Mouse (Mus musculus) MEL (cell line): ENCODE results near the gene Gne. TPM values are rescaled to one million over a fixed set of nuclear protein-coding genes. Genes with fewer than 3 reads are reported as not detected.

Experiments used
- DNase-seq: peaks from one replicate; pipeline ENCODE4 v3.0.0; 2011; ENCODE audit warnings: low read depth, low spot score
- H3K27ac ChIP-seq: 2 replicates; pipeline ENCODE4 v1.5.1; 2012; ENCODE audit warnings: low read depth, mild to moderate bottlenecking, control low read depth, low read length, moderate library complexity; ENCODE audit not compliant: control insufficient read depth
- H3K27me3 ChIP-seq, 2 experiments: fragments of 150-350 bp in 1 of 2; sonication (generic) in 1 of 2; 2 replicates each; pipeline ENCODE4 v1.6.1; 2012; ENCODE audit warnings: low read length in 2 of 2, mild to moderate bottlenecking in 2 of 2, improper control_type of control experiment in 1 of 2, moderate library complexity in 1 of 2; ENCODE audit not compliant: insufficient read depth in 2 of 2, control insufficient read depth in 1 of 2
- H3K36me3 ChIP-seq, 2 experiments: 2 replicates each; pipeline ENCODE4 v1.6.1; 2012 to 2014; ENCODE audit warnings: low read length in 2 of 2, improper control_type of control experiment in 1 of 2, inconsistent platforms in 1 of 2, mild to moderate bottlenecking in 1 of 2; ENCODE audit not compliant: insufficient read depth in 2 of 2, control insufficient read depth in 1 of 2
- H3K4me1 ChIP-seq, 2 experiments: fragments of 150-350 bp in 1 of 2; sonication (generic) in 1 of 2; 2 replicates each; pipeline ENCODE4 v1.6.1; 2012; ENCODE audit warnings: low read length in 2 of 2, improper control_type of control experiment in 1 of 2, mild to moderate bottlenecking in 1 of 2; ENCODE audit not compliant: insufficient read depth in 2 of 2, control insufficient read depth in 1 of 2
- H3K4me3 ChIP-seq, 2 experiments: fragments of 150-350 bp in 1 of 2; sonication (generic) in 1 of 2; 2 replicates each; pipeline ENCODE4 v1.5.1; 2012; ENCODE audit warnings: low read depth in 2 of 2, low read length in 2 of 2, mild to moderate bottlenecking in 2 of 2, moderate library complexity in 2 of 2, control low read depth in 1 of 2, improper control_type of control experiment in 1 of 2; ENCODE audit not compliant: control insufficient read depth in 1 of 2, insufficient read depth in 1 of 2
- H3K79me2 ChIP-seq: 2 replicates; pipeline ENCODE4 v1.6.1; 2012; ENCODE audit warnings: mild to moderate bottlenecking, low read length, moderate library complexity; ENCODE audit not compliant: control insufficient read depth, poor library complexity, insufficient read depth
- H3K9ac ChIP-seq: 2 replicates; pipeline ENCODE4 v1.6.1; 2012; ENCODE audit warnings: low read depth, mild to moderate bottlenecking, control low read depth, low read length, moderate library complexity; ENCODE audit not compliant: control insufficient read depth, poor library complexity, severe bottlenecking
- H3K9me3 ChIP-seq: fragments of 150-350 bp; sonication (generic); replicated peaks from 2 replicates; pipeline ENCODE4 v1.6.1; 2012; ENCODE audit warnings: mild to moderate bottlenecking, low read length, improper control_type of control experiment, moderate library complexity; ENCODE audit not compliant: insufficient read depth
- ELF1 ChIP-seq: IDR thresholded peaks from 2 replicates; pipeline ENCODE4 v1.6.1; 2014; ENCODE audit warnings: low read depth, mild to moderate bottlenecking, inconsistent platforms, low read length, improper control_type of control experiment, moderate library complexity
- EP300 ChIP-seq, 2 experiments: IDR thresholded peaks; 2 replicates each; pipeline ENCODE4 v1.6.1; 2011; ENCODE audit warnings: improper control_type of control experiment in 2 of 2, low read length in 2 of 2, low read depth in 1 of 2, mild to moderate bottlenecking in 1 of 2
- ETS1 ChIP-seq: IDR thresholded peaks from 2 replicates; pipeline ENCODE4 v1.6.1; 2012; ENCODE audit warnings: low read depth, mild to moderate bottlenecking, inconsistent platforms, low read length, improper control_type of control experiment, moderate library complexity
- GABPA ChIP-seq: IDR thresholded peaks from 2 replicates; pipeline ENCODE4 v1.6.1; 2012; ENCODE audit warnings: low read depth, mild to moderate bottlenecking, inconsistent platforms, low read length, improper control_type of control experiment, moderate library complexity
- GATA1 ChIP-seq: IDR thresholded peaks from 2 replicates; pipeline ENCODE4 v1.6.1; 2011; ENCODE audit warnings: low read depth, low read length, improper control_type of control experiment
- MEF2A ChIP-seq: IDR thresholded peaks from 2 replicates; pipeline ENCODE4 v1.6.1; 2014; ENCODE audit warnings: low read depth, mild to moderate bottlenecking, inconsistent platforms, low read length, improper control_type of control experiment; ENCODE audit not compliant: poor library complexity, insufficient replicate concordance, severe bottlenecking; ENCODE audit errors: extremely low read depth
- MXI1 ChIP-seq: IDR thresholded peaks from 2 replicates; pipeline ENCODE4 v1.6.1; 2011; ENCODE audit warnings: mild to moderate bottlenecking, low read depth, low read length, improper control_type of control experiment
- NRF1 ChIP-seq: IDR thresholded peaks from 2 replicates; pipeline ENCODE4 v1.6.1; 2014; ENCODE audit warnings: low read depth, mild to moderate bottlenecking, inconsistent platforms, low read length, improper control_type of control experiment, moderate library complexity; ENCODE audit not compliant: poor library complexity, insufficient read depth, severe bottlenecking
- TCF12 ChIP-seq: IDR thresholded peaks from 2 replicates; pipeline ENCODE4 v1.6.1; 2014; ENCODE audit warnings: low read depth, mild to moderate bottlenecking, inconsistent platforms, low read length, improper control_type of control experiment, moderate library complexity
- UBTF ChIP-seq: IDR thresholded peaks from 2 replicates; pipeline ENCODE4 v1.6.1; 2012; ENCODE audit warnings: low read depth, mild to moderate bottlenecking, inconsistent platforms, low read length, improper control_type of control experiment, moderate library complexity, borderline replicate concordance; ENCODE audit not compliant: insufficient read depth
- ZKSCAN1 ChIP-seq: IDR thresholded peaks from 2 replicates; pipeline ENCODE4 v1.6.1; 2012; ENCODE audit warnings: low read depth, mild to moderate bottlenecking, inconsistent platforms, low read length, improper control_type of control experiment, moderate library complexity
- ZMIZ1 ChIP-seq: IDR thresholded peaks from 2 replicates; pipeline ENCODE4 v1.6.1; 2012; ENCODE audit warnings: low read depth, mild to moderate bottlenecking, inconsistent platforms, low read length, improper control_type of control experiment, moderate library complexity
- polyA plus RNA-seq, 2 experiments: library from polyadenylated mRNA; stranded (reverse) in 1 of 2; unstranded in 1 of 2; fragments of >175 nt in 1 of 2; fragments of >200 nt in 1 of 2; gene quantifications; 2 replicates each; pipeline versions ENCODE4 v1.2.1 to v1.2.4; 2012; ENCODE audit warnings: low replicate concordance in 2 of 2, low read depth in 1 of 2; ENCODE audit not compliant: insufficient read length in 2 of 2, insufficient read depth in 1 of 2, missing spikeins in 1 of 2
- total RNA-seq: library from RNA; depleted of rRNA; stranded (reverse); fragments of 300-350 nt; gene quantifications from 2 replicates; pipeline ENCODE4 v1.2.3, GENCODE M21; 2012

Gene Gne
- total and polyA plus RNA-seq, 3 experiments = 32.4 to 127 (median 53.0) TPM

- no peaks in the 10 kb centered on the region for H3K27me3 ChIP-seq
- H3K9me3 ChIP-seq = no peaks in the 10 kb centered on the region
- peaks cover 23% of the 10 kb centered on the region for H3K79me2 ChIP-seq
- H3K4me1 ChIP-seq = peaks cover 16 to 18% of the 10 kb centered on the region in 2 experiments
- no peak overlapping the region for H3K4me3 ChIP-seq
- H3K9ac ChIP-seq = no peak overlapping the region
- TF ChIP-seq GATA1 (peak; percentile 75), ZMIZ1 (no peak), MEF2A (peak; percentile 79; the same call in 1 of the 2 replicates), TCF12 (peak; percentile 80; the same call in 1 of the 2 replicates), ELF1 (no peak), ETS1 (peak; percentile 69), ZKSCAN1 (no peak), MXI1 (0 out of 2 replicates have a peak, but pooled peaks have one; percentile 6), GABPA (no peak), EP300 (IDR thresholded peaks at IDR 0.05; ENCODE audit: low read depth in 1 of 2, low read length in 2 of 2) (peak; percentile 68 to 73; a peak in 3 of 4 replicates), NRF1 (no peak), UBTF (no peak)
- peak; percentile 40 for DNase-seq
- H3K36me3 ChIP-seq = peaks cover 0 to 23% of the 10 kb centered on the region in 2 experiments; a peak in 2 of 4 replicates
- H3K27ac ChIP-seq = no peak overlapping the region
Measured at GRCm38 (mm10) chr4:44074422-44074821, 9.6 kb downstream of the Gne start.

DNA sequence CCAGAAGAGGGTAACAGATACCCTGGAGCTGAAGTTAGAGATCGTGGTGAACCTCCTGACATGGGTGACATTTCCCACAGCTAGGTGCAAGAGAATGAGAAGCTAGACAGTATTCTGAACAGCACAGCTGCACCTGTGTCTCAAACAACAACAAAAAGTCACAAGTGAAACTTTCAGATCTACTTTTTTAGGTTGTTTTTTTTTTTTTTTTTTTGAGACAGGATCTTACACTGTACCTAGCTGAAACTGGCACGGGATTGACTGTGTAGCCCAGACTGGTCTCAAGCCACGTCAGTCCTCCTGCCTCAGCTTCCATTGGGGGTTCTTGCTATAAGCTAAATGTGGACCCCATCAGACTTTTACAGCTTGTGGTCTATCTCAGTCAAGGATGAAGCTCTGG is 10.2 kb downstream of the Gne start:
- peak; percentile 26 for DNase-seq
- no peaks in the 10 kb centered on the region for H3K9me3 ChIP-seq
- peaks cover 0 to 23% of the 10 kb centered on the region in 2 experiments; a peak in 2 of 4 replicates for H3K36me3 ChIP-seq
- peaks cover 24% of the 10 kb centered on the region for H3K79me2 ChIP-seq
- H3K27me3 ChIP-seq = no peaks in the 10 kb centered on the region
- H3K9ac ChIP-seq = peak overlapping the region; percentile 77; the same call in 1 of the 2 replicates
- H3K27ac ChIP-seq = no peak overlapping the region
- peaks cover 16 to 18% of the 10 kb centered on the region in 2 experiments for H3K4me1 ChIP-seq
- TF ChIP-seq EP300 (IDR thresholded peaks at IDR 0.05; ENCODE audit: low read depth in 1 of 2, low read length in 2 of 2) (no peak), MXI1 (peak; percentile 2; the same call in 1 of the 2 replicates)
- H3K4me3 ChIP-seq = peak overlapping the region; percentile 70 to 87; a peak in 3 of 4 replicates
